Mouse (Mus musculus) olfactory bulb, adult 2 months (tissue): Measurements from ENCODE around the gene Nrg4.

ENCODE experiments used
- CTCF ChIP-seq: fragments of 200-500 bp; IDR thresholded peaks from 2 replicates; pipeline ENCODE4 v1.5.1; 2012; ENCODE audit warnings: low read depth, mild to moderate bottlenecking, low read length, moderate library complexity; ENCODE audit not compliant: insufficient read depth
- POLR2A ChIP-seq: fragments of 200-500 bp; IDR thresholded peaks from 2 replicates; pipeline ENCODE4 v1.6.1; 2012; ENCODE audit warnings: mild to moderate bottlenecking, low read depth, low read length, moderate library complexity; ENCODE audit not compliant: insufficient read depth

- TF ChIP-seq CTCF: no peak
- no peak for TF ChIP-seq POLR2A
Observed at GRCm38 (mm10) chr9:55216078-55216477, 110.6 kb downstream of the Nrg4 start.
